Mouse (Mus musculus) embryonic fibroblast, embryonic 13.5 days (primary cell): Measurements from ENCODE around the gene Insig2. TPM values are rescaled to one million over a fixed set of nuclear protein-coding genes. Genes with fewer than 3 reads are reported as not detected.

ENCODE experiments used
- H3K27ac ChIP-seq: 2 replicates; pipeline ENCODE4 v1.5.1; 2012; ENCODE audit warnings: low read length, control low read depth, inconsistent platforms; ENCODE audit not compliant: insufficient read depth
- H3K4me1 ChIP-seq: 2 replicates; pipeline ENCODE4 v1.6.1; 2011; ENCODE audit warnings: low read length; ENCODE audit not compliant: control insufficient read depth, insufficient read depth
- H3K4me3 ChIP-seq: 2 replicates; pipeline ENCODE4 v1.5.1; 2011; ENCODE audit warnings: mild to moderate bottlenecking, control low read depth, low read length; ENCODE audit not compliant: insufficient read depth
- CTCF ChIP-seq: IDR thresholded peaks from 2 replicates; pipeline ENCODE4 v1.5.1; 2011; ENCODE audit warnings: mild to moderate bottlenecking, control low read depth, low read length, moderate library complexity, borderline replicate concordance; ENCODE audit not compliant: insufficient read depth
- POLR2A ChIP-seq: IDR thresholded peaks from 2 replicates; pipeline ENCODE4 v1.6.1; 2011; ENCODE audit warnings: low read depth, mild to moderate bottlenecking, control low read depth, low read length, moderate library complexity
- polyA plus RNA-seq: library from polyadenylated mRNA; stranded (reverse); fragments of >200 nt; gene quantifications from 2 replicates; pipeline ENCODE4 v1.2.4, GENCODE M21; 2011; ENCODE audit warnings: low read depth; ENCODE audit not compliant: missing spikeins, insufficient read length

Gene Insig2
- polyA plus RNA-seq, 1 experiment = 26.3 TPM

DNA sequence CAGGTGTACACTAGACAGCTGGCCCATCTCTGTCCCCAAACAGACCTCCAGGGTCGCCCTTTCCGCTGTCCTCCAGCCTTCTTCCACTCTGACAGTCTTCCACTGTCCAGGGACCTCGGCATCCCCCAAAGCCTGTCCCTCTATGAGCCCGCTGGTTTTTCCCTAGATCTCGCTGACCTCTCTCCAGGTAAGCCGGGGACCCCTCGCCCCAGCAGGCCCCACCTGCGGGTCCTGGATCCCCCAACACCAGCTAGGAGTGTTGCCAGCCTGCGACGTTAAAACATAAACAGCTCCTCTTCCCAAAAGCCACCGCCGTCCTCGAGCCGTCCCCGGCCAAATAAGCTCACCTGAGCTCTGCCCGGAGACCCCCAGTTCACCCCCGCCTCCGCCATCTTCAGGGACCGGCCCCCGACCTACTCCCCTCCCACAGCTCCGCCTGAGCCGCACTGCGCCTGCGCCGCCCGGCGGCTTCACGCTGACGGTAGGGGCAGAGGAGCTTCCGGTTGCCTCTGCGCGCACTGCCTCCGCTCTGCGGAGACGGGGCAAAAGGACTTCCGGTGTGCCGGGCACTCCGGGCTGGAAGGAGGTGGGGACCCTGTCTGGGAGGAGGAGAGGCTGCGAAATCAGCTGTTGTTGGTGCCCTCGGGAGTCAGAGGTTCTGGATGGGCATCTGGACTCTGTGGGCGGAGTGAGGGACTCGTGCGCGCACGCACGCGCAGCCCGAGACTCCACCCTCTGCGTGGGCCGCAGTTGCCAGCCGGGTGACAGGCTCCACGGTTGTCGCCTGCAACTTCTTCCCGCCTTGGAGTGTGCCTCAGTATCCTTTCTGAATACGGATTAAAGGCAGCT lies 4.8 kb downstream of the Insig2 start:
- H3K4me3 ChIP-seq = peak overlapping the region; percentile 81
- peak overlapping the region; percentile 91 for H3K27ac ChIP-seq
- peak; percentile 86 for TF ChIP-seq POLR2A
- no peak for TF ChIP-seq CTCF
- peaks cover 3% of the 10 kb centered on the region for H3K4me1 ChIP-seq

DNA sequence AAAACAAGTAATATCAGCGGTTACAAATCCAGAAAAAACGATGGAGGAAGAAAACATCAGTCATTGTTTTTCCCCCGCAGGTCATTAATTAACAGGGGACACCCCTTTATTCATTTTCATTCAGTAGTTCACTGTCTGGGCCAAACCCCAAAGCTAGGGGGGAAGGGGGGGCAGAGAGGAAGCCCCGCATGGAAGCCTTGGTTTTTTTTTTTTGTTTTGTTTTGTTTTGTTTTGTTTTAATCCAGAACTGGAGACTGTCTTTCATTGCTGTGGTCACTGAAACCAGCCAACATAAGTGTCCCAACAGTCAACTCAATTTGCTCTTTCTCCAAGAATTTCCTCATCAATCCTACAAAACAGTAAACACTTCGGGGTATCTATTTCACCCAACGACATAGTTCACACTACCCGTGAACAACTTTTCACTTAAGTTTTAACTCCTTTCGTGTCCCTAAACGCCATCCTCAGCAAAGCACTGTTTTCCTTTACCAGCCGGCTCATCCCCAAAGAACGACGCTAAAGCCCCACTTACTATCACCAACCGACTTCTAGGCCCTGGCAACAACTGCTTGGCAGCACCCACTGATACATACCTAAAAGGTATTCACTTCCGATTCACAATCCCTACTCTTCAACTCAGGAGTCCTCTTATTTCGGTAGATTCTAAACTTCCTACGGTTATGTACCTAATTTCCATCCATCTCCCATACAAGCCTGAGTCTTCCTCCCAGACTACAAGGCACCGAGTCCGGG lies 5.6 kb downstream of the Insig2 start:
- TF ChIP-seq POLR2A (no peak), CTCF (no peak)
- Histone ChIP-seq H3K4me1 (peaks cover 3% of the 10 kb centered on the region), H3K27ac (no peak overlapping the region), H3K4me3 (peak overlapping the region; percentile 81)

DNA sequence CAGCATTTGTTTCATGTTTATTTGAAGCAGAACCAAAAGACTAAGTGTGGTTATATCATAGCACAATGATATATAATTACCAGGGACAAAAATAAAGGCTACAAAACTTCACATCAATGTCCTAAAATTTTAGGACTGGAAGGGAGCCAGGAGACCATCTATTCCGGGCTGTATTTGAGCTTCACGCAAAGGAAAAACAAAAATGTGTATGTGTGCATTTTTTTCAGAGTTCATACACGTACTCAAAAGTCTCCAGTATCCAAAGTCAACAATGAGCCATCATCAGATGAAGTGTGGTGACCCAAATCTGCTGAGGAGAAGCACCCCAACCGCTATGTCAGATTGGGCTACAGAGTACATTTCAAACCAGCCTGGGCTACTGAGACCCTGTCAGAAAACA lies 8.9 kb downstream of the Insig2 start:
- Histone ChIP-seq H3K4me3 (no peak overlapping the region), H3K27ac (no peak overlapping the region), H3K4me1 (no peaks in the 10 kb centered on the region; the same call in 1 of the 2 replicates)
- TF ChIP-seq POLR2A (no peak), CTCF (no peak)

DNA sequence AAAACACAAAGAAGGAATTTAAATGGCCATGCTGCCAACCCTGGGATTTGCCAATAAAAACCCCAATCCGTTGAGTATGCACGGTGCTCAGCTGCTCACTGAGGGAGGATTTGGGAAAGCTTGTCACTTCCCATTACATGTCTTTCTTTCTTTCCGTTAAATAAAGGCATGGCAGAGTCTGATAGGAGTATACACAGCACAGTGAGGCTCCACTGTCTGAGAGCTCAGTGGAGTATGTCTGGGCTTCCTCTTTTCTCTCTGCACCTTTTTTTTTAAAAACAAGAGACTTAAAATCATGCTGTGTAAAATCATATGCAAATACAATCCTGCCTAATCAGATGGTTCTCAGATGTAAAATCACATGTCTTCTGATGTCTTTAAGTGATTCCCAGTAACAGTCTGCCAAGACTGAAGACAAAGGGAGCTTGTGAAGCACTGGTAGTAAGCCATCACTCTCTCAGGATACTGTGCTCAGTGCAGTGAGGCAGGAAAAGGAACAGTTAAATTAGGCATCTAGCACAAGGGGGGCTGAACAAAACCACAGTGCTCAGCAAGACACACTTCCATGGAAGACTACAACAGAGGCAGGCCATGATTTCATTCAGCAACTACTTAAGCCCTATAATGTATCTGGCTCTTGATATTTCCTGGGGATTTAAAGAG lies 17.5 kb downstream of the Insig2 start:
- no peak for TF ChIP-seq CTCF
- TF ChIP-seq POLR2A = no peak
- no peak overlapping the region for H3K4me3 ChIP-seq
- 0 out of 2 replicates have a peak, but pooled peaks cover 2% of the 10 kb centered on the region for H3K4me1 ChIP-seq
- no peak overlapping the region for H3K27ac ChIP-seq

DNA sequence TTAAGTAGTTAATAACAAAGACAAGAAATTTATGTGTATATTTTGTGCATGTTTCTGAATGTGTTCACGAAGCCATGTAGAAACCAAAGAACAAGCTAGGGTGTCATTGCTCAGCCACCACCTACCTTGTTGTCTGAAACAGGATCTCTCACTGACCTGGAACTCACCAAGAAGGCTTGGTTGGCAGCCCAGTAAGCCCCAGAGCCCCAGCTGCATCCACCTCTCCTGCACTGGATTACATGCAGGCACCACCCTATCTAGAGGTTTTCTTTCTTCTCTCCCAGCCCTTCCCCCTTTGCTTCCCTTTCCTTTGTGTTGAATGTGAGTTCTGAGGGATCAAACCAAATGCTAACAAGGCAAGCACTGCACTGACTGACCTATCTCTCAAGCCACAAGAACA lies 19.2 kb downstream of the Insig2 start:
- Histone ChIP-seq H3K4me3 (no peak overlapping the region), H3K27ac (no peak overlapping the region), H3K4me1 (0 out of 2 replicates have a peak, but pooled peaks cover 2% of the 10 kb centered on the region)
- TF ChIP-seq POLR2A = no peak
- no peak for TF ChIP-seq CTCF

DNA sequence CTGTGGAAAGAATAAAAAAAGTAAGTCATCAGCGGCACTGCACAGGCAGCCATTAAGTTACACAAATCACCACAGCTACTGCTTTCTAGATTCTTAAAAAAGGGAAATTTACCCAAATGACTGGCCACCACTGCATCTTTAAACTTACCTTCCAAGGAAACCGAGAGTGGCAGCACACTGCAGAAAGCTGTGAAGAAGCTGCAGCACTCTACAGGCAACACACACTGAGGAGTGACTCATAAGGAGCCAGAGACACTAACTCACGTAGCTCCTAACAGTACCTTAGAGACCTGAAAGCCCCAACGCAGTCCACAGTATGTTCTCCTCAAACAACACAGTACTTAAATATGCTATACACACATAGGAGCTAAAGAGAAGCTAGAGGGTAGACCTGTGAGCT lies 20.1 kb downstream of the Insig2 start:
- Histone ChIP-seq H3K4me1 (0 out of 2 replicates have a peak, but pooled peaks cover 2% of the 10 kb centered on the region), H3K4me3 (no peak overlapping the region)
- TF ChIP-seq POLR2A (no peak), CTCF (no peak)

DNA sequence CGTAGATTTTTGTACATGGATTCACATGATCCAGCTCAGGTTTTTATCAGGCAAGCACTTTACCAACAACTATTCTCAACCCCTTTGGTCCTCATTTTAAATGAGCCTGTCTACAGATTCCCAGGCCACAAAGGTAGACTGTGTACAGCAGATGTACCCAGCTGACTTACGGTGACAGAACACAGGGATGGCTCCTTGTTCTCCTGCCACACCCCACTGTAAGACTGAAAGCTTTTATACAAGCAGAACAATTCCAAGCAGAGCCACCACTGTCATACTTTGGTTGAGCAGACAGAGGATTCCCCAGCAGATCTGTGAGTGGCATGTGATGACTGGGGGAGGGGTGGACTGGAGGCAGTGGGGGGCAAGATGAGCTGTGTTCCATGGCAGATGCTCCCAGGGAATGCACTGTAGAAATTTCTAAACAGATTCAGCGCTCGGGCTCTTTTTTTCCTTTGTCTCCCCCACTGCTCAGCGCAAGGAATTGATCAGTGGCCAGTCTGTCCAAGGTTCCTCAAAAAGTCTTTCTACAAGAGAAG lies 35.6 kb downstream of the Insig2 start:
- no peak overlapping the region for H3K4me3 ChIP-seq
- H3K27ac ChIP-seq = no peak overlapping the region
- no peaks in the 10 kb centered on the region for H3K4me1 ChIP-seq
- no peak for TF ChIP-seq CTCF
- no peak for TF ChIP-seq POLR2A

More for the DNA sequence above, 20.1 kb downstream of the Insig2 start:
- no peak overlapping the region for H3K27ac ChIP-seq

DNA sequence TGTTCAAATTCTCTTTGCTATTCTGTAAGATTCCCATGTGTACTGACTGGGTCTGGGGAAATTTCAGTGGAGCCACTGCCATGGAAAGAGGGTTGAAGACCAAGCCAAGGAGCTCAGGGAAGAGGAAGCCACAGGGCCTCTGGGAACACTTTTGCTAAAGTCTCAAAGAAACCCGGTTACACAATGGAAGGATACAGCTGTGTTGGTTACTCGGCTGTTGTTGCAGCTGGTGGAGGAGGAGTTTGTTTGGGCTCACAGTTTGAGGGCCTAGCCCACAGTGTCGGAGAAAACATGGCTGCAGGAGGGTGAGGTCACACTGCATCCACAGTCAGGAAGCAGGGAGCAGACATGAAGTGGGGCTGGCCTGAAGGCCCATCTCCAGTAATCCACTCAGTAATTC lies 38.8 kb downstream of the Insig2 start:
- Histone ChIP-seq H3K4me3 (no peak overlapping the region), H3K4me1 (no peaks in the 10 kb centered on the region), H3K27ac (no peak overlapping the region)
- TF ChIP-seq POLR2A (no peak), CTCF (no peak)

DNA sequence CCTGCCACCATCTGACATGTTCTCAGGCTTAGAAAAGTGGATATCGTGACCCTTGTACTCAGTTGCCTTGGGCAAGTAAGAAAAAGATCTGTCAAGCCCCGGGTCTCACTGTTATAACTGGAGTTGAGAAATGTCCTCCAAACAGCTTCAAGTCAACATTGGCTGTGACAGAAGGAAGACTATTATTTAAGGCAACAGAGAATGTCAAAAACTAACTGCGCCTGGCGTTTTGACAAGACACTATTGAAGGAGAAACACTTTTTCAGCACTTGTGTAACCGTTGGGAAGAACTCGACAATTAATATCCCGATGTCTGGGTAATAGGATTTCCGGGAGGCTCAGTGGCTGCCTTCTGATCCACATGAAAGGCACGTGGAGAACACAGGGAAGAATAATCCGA lies 41.5 kb downstream of the Insig2 start:
- Histone ChIP-seq H3K4me1 (no peaks in the 10 kb centered on the region), H3K4me3 (no peak overlapping the region), H3K27ac (no peak overlapping the region)
- TF ChIP-seq POLR2A = no peak
- TF ChIP-seq CTCF = no peak

DNA sequence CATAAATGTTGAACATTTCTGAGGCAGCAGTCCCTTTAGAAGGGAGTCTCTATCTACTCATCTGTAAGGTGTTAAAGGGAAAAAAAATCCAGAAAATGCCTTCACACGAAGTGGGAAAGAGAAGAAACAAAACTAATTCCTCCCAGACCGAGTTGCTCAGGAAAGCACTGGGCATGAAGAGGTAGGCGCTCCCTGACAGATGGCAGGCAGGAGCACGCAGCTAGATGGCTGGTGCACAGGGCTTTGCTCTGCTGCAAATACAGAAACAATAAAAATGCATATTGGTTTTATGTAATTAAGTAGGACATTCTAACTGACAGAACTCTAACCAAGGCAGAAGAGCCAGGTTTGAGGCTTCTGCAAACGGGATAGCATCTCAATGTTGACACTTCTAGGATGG lies 42.0 kb downstream of the Insig2 start:
- Histone ChIP-seq H3K27ac (no peak overlapping the region), H3K4me3 (no peak overlapping the region), H3K4me1 (no peaks in the 10 kb centered on the region)
- TF ChIP-seq POLR2A (no peak), CTCF (no peak)
